Mouse (Mus musculus): ENCODE measurements at regions not wholly inside any gene's neighbourhood (a gene's known extent, or its start where the extent isn't known, plus 50 kb on each side); places are given as distances from the start of the nearest gene placed in this dataset.
A peak's percentile ranks its signal among the peaks of the same experiment; 100 is the strongest.

DNA sequence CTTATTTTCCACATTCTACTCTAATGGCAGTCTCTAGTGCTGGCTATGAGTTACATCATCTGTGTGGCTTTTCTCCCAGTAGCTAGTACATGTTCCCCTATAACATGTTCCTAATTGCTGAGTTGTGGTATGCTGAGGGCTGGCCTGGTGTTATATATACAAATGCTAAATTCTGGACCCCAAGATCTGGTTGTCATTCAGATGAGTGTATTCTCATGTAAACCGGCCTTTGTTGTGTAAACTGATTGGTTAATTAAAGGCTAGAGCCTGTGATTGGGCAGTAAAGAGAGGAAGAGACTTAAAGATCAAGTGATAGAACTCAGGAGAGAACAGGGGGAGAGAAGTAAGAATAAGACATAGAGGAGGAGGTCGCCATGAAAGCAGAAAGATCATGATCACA lies 102.6 kb downstream of the Zfp36l1 start:
- Histone ChIP-seq H3K4me3 (ENCODE audit: low read depth, low read length) (no peak overlapping the region), H3K27me3 (ENCODE audit: control insufficient read depth, insufficient read depth, low read length) (no peaks in the 10 kb centered on the region), H3K36me3 (ENCODE audit: control insufficient read depth, insufficient read depth, low read length) (no peaks in the 10 kb centered on the region), H3K4me2 (replicated peaks; ENCODE audit: low read depth) (no peak overlapping the region), H3K27ac (replicated peaks) (no peak overlapping the region; the same call in 1 of the 2 replicates), H3K9ac (ENCODE audit: low read length) (no peak overlapping the region), H3K4me1 (replicated peaks; ENCODE audit: control insufficient read depth, insufficient read depth) (peaks cover 7% of the 10 kb centered on the region; the same call in 1 of the 2 replicates), H3K9me3 (ENCODE audit: control insufficient read depth, low read length) (no peaks in the 10 kb centered on the region)
- TF ChIP-seq CTCF (IDR thresholded peaks at IDR 0.05; ENCODE audit: low read depth) = no peak
- TF ChIP-seq EP300 (optimal IDR thresholded peaks at IDR 0.05) = no peak
- ATAC-seq (ENCODE audit: low FRiP score, low TSS enrichment) (no peak), DNase-seq (ENCODE audit: low spot score) (no peak)
- WGBS = 58% methylated on average over 2 of the region's 2 CpGs

DNA sequence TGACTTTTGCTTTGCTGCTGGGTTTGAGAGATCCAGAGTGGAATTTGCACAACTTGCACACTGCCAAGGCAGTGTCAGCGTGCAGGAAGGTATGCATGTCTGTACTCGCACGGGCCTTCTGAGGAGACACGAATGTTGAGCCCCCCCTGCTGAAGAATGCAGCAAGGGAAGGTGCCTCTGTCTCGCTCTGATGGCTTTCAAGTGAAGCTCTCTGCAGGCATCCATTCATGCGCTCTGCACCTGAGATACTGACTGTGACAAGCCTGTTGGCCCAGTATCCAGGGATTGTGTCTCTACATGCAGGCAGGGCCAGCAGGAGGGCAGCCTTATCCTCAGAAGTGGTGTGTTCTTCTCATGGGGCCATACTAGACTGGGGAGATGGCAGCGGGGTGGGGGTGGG lies 105.0 kb downstream of the Zfp36l1 start:
- Histone ChIP-seq H3K27me3 (ENCODE audit: control insufficient read depth, insufficient read depth, low read length) (no peaks in the 10 kb centered on the region), H3K4me1 (replicated peaks; ENCODE audit: control insufficient read depth, insufficient read depth) (no peaks in the 10 kb centered on the region), H3K36me3 (ENCODE audit: control insufficient read depth, insufficient read depth, low read length) (no peaks in the 10 kb centered on the region), H3K9ac (ENCODE audit: low read length) (no peak overlapping the region), H3K9me3 (ENCODE audit: control insufficient read depth, low read length) (no peaks in the 10 kb centered on the region), H3K4me2 (replicated peaks; ENCODE audit: low read depth) (no peak overlapping the region), H3K27ac (replicated peaks) (no peak overlapping the region), H3K4me3 (ENCODE audit: low read depth, low read length) (no peak overlapping the region)
- DNase-seq (ENCODE audit: low spot score) (no peak), ATAC-seq (ENCODE audit: low FRiP score, low TSS enrichment) (no peak)
- WGBS = 54% methylated on average over 7 of the region's 7 CpGs
- TF ChIP-seq EP300 (optimal IDR thresholded peaks at IDR 0.05) (no peak), CTCF (IDR thresholded peaks at IDR 0.05; ENCODE audit: low read depth) (no peak)

- Histone ChIP-seq H3K27me3 (ENCODE audit: control insufficient read depth, insufficient read depth, low read length) (no peaks in the 10 kb centered on the region), H3K36me3 (ENCODE audit: control insufficient read depth, insufficient read depth, low read length) (no peaks in the 10 kb centered on the region), H3K4me1 (replicated peaks; ENCODE audit: control insufficient read depth, insufficient read depth) (peaks cover 7% of the 10 kb centered on the region; the same call in 1 of the 2 replicates), H3K9ac (ENCODE audit: low read length) (no peak overlapping the region), H3K4me2 (replicated peaks; ENCODE audit: low read depth) (no peak overlapping the region), H3K27ac (replicated peaks) (no peak overlapping the region), H3K4me3 (ENCODE audit: low read depth, low read length) (no peak overlapping the region), H3K9me3 (ENCODE audit: control insufficient read depth, low read length) (no peaks in the 10 kb centered on the region)
- no peak for ATAC-seq (ENCODE audit: low FRiP score, low TSS enrichment)
- TF ChIP-seq EP300 (optimal IDR thresholded peaks at IDR 0.05) (no peak), CTCF (IDR thresholded peaks at IDR 0.05; ENCODE audit: low read depth) (peak; percentile 37)
- no peak for DNase-seq (ENCODE audit: low spot score)
- WGBS = 77% methylated on average over 13 of the region's 13 CpGs
Observed at GRCm38 (mm10) chr12:80005227-80005919, 107.4 kb downstream of the Zfp36l1 start.

- DNase-seq (ENCODE audit: low spot score) (no peak), ATAC-seq (ENCODE audit: low FRiP score, low TSS enrichment) (no peak)
- H3K27ac ChIP-seq (replicated peaks) = no peak overlapping the region
- TF ChIP-seq EP300 (optimal IDR thresholded peaks at IDR 0.05) (no peak), CTCF (IDR thresholded peaks at IDR 0.05; ENCODE audit: low read depth) (no peak)
- H3K9ac ChIP-seq (ENCODE audit: low read length) = no peak overlapping the region
- no peak overlapping the region for H3K4me3 ChIP-seq (ENCODE audit: low read depth, low read length)
- H3K27me3 ChIP-seq (ENCODE audit: control insufficient read depth, insufficient read depth, low read length) = no peaks in the 10 kb centered on the region
- peaks cover 7% of the 10 kb centered on the region; the same call in 1 of the 2 replicates for H3K4me1 ChIP-seq (replicated peaks; ENCODE audit: control insufficient read depth, insufficient read depth)
- H3K4me2 ChIP-seq (replicated peaks; ENCODE audit: low read depth) = no peak overlapping the region
- H3K36me3 ChIP-seq (ENCODE audit: control insufficient read depth, insufficient read depth, low read length) = no peaks in the 10 kb centered on the region
- H3K9me3 ChIP-seq (ENCODE audit: control insufficient read depth, low read length) = no peaks in the 10 kb centered on the region
- WGBS = 67% methylated on average over 6 of the region's 6 CpGs
Observed at GRCm38 (mm10) chr12:80004575-80004974, 108.2 kb downstream of the Zfp36l1 start.

DNA sequence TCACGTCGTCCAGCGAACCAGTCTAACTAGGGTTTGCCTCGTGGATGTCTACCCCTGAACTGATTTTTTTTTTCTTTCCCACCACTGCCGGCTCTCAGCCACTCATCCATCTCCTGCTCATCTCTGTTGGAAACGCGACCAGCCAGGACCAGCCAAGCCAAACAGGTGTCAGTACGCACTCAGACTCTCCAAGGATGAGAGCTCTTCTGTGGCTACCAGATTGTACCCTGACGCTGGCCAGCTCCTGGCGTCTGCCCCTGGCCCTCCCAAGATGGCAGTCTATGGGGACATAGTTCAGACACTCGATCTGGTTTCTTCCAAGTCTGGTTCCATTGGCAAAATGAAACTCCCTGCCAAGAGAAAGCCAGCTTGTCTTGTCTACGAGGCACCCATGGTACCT lies 109.3 kb downstream of the Zfp36l1 start:
- H3K36me3 ChIP-seq (ENCODE audit: control insufficient read depth, insufficient read depth, low read length) = no peaks in the 10 kb centered on the region
- WGBS = 78% methylated on average over 12 of the region's 12 CpGs
- no peaks in the 10 kb centered on the region for H3K9me3 ChIP-seq (ENCODE audit: control insufficient read depth, low read length)
- no peak overlapping the region for H3K9ac ChIP-seq (ENCODE audit: low read length)
- no peaks in the 10 kb centered on the region for H3K27me3 ChIP-seq (ENCODE audit: control insufficient read depth, insufficient read depth, low read length)
- DNase-seq (ENCODE audit: low spot score) (no peak), ATAC-seq (ENCODE audit: low FRiP score, low TSS enrichment) (no peak)
- peaks cover 7% of the 10 kb centered on the region; the same call in 1 of the 2 replicates for H3K4me1 ChIP-seq (replicated peaks; ENCODE audit: control insufficient read depth, insufficient read depth)
- H3K4me2 ChIP-seq (replicated peaks; ENCODE audit: low read depth) = no peak overlapping the region
- H3K4me3 ChIP-seq (ENCODE audit: low read depth, low read length) = no peak overlapping the region
- H3K27ac ChIP-seq (replicated peaks) = no peak overlapping the region
- TF ChIP-seq EP300 (optimal IDR thresholded peaks at IDR 0.05) = no peak
- no peak for TF ChIP-seq CTCF (IDR thresholded peaks at IDR 0.05; ENCODE audit: low read depth)

GRCm38 (mm10) chr12:80002474-80003125 lies 110.2 kb downstream of the Zfp36l1 start:
- no peak overlapping the region for H3K4me2 ChIP-seq (replicated peaks; ENCODE audit: low read depth)
- DNase-seq (ENCODE audit: low spot score) = no peak
- TF ChIP-seq EP300 (optimal IDR thresholded peaks at IDR 0.05) = no peak
- no peaks in the 10 kb centered on the region for H3K36me3 ChIP-seq (ENCODE audit: control insufficient read depth, insufficient read depth, low read length)
- H3K4me1 ChIP-seq (replicated peaks; ENCODE audit: control insufficient read depth, insufficient read depth) = peaks cover 7% of the 10 kb centered on the region; the same call in 1 of the 2 replicates
- no peak overlapping the region for H3K9ac ChIP-seq (ENCODE audit: low read length)
- ATAC-seq (ENCODE audit: low FRiP score, low TSS enrichment) = no peak
- H3K27ac ChIP-seq (replicated peaks) = peak overlapping the region; percentile 79
- H3K4me3 ChIP-seq (ENCODE audit: low read depth, low read length) = no peak overlapping the region
- no peaks in the 10 kb centered on the region for H3K9me3 ChIP-seq (ENCODE audit: control insufficient read depth, low read length)
- H3K27me3 ChIP-seq (ENCODE audit: control insufficient read depth, insufficient read depth, low read length) = no peaks in the 10 kb centered on the region
- WGBS = 63% methylated on average over 13 of the region's 13 CpGs

All from stomach, postnatal 0 days (tissue).